Mouse (Mus musculus): ENCODE results near the gene Trap1a. TPM values are rescaled to one million over a fixed set of nuclear protein-coding genes. Genes with fewer than 3 reads are reported as not detected.

The Trap1a gene
- total and polyA plus RNA-seq, 2 experiments, result not detected

GRCm38 (mm10) chrX:139334504-139335418 is 1.3 kb downstream of the Trap1a start:
- TF ChIP-seq POLR2A (IDR thresholded peaks at IDR 0.05; ENCODE audit: extremely low read depth, insufficient read depth, low read length), result no peak
- TF ChIP-seq CTCF (IDR thresholded peaks at IDR 0.05; ENCODE audit: low read depth, low read length), result no peak
- Histone ChIP-seq H3K4me3 (ENCODE audit: insufficient read depth, low read depth, low read length) (no peak overlapping the region), H3K4me1 (ENCODE audit: control insufficient read depth, insufficient read depth, low read length) (no peaks in the 10 kb centered on the region), H3K27ac (replicated peaks; ENCODE audit: insufficient read depth, low read depth, low read length) (no peak overlapping the region), H3K36me3 (ENCODE audit: control insufficient read depth, insufficient read depth, low read length) (no peaks in the 10 kb centered on the region), H3K27me3 (ENCODE audit: control insufficient read depth, insufficient read depth, low read length) (no peaks in the 10 kb centered on the region), H3K9ac (ENCODE audit: low read depth, low read length) (no peak overlapping the region), H3K79me2 (ENCODE audit: control insufficient read depth, insufficient read depth, low read length) (no peaks in the 10 kb centered on the region)
- WGBS, result 78% methylated on average over 12 of the region's 14 CpGs
- DNase-seq (ENCODE audit: extremely low read depth, low read depth, low spot score), result no peak

- no peak for TF ChIP-seq POLR2A (IDR thresholded peaks at IDR 0.05; ENCODE audit: extremely low read depth, insufficient read depth, low read length)
- no peak for TF ChIP-seq CTCF (IDR thresholded peaks at IDR 0.05; ENCODE audit: low read depth, low read length)
- Histone ChIP-seq H3K79me2 (ENCODE audit: control insufficient read depth, insufficient read depth, low read length) (no peaks in the 10 kb centered on the region), H3K4me1 (ENCODE audit: control insufficient read depth, insufficient read depth, low read length) (no peaks in the 10 kb centered on the region), H3K36me3 (ENCODE audit: control insufficient read depth, insufficient read depth, low read length) (no peaks in the 10 kb centered on the region), H3K9ac (ENCODE audit: low read depth, low read length) (no peak overlapping the region), H3K27ac (replicated peaks; ENCODE audit: insufficient read depth, low read depth, low read length) (no peak overlapping the region), H3K4me3 (ENCODE audit: insufficient read depth, low read depth, low read length) (no peak overlapping the region), H3K27me3 (ENCODE audit: control insufficient read depth, insufficient read depth, low read length) (no peaks in the 10 kb centered on the region)
- WGBS, result 71% methylated on average over 3 of the region's 3 CpGs
- no peak for DNase-seq (ENCODE audit: extremely low read depth, low read depth, low spot score)
Observed at GRCm38 (mm10) chrX:139335419-139336074, 2.1 kb downstream of the Trap1a start.

GRCm38 (mm10) chrX:139339553-139339952 is 6.1 kb downstream of the Trap1a start:
- TF ChIP-seq POLR2A (IDR thresholded peaks at IDR 0.05; ENCODE audit: extremely low read depth, insufficient read depth, low read length), result no peak
- no peak for TF ChIP-seq CTCF (IDR thresholded peaks at IDR 0.05; ENCODE audit: low read depth, low read length)

GRCm38 (mm10) chrX:139341185-139341584 is 7.7 kb downstream of the Trap1a start:
- Histone ChIP-seq H3K4me1 (ENCODE audit: control insufficient read depth, insufficient read depth, low read length) (no peaks in the 10 kb centered on the region), H3K79me2 (ENCODE audit: control insufficient read depth, insufficient read depth, low read length) (no peaks in the 10 kb centered on the region), H3K9ac (ENCODE audit: low read depth, low read length) (no peak overlapping the region), H3K4me3 (ENCODE audit: insufficient read depth, low read depth, low read length) (no peak overlapping the region), H3K36me3 (ENCODE audit: control insufficient read depth, insufficient read depth, low read length) (no peaks in the 10 kb centered on the region), H3K27me3 (ENCODE audit: control insufficient read depth, insufficient read depth, low read length) (no peaks in the 10 kb centered on the region), H3K27ac (replicated peaks; ENCODE audit: insufficient read depth, low read depth, low read length) (no peak overlapping the region)
- WGBS, result 90% methylated on average over 2 of the region's 2 CpGs
- DNase-seq (ENCODE audit: extremely low read depth, low read depth, low spot score), result no peak
- no peak for TF ChIP-seq POLR2A (IDR thresholded peaks at IDR 0.05; ENCODE audit: extremely low read depth, insufficient read depth, low read length)
- TF ChIP-seq CTCF (IDR thresholded peaks at IDR 0.05; ENCODE audit: low read depth, low read length), result no peak

More at GRCm38 (mm10) chrX:139339553-139339952, 6.1 kb downstream of the Trap1a start:
- Histone ChIP-seq H3K4me1 (ENCODE audit: control insufficient read depth, insufficient read depth, low read length) (no peaks in the 10 kb centered on the region), H3K27me3 (ENCODE audit: control insufficient read depth, insufficient read depth, low read length) (no peaks in the 10 kb centered on the region), H3K27ac (replicated peaks; ENCODE audit: insufficient read depth, low read depth, low read length) (no peak overlapping the region), H3K9ac (ENCODE audit: low read depth, low read length) (no peak overlapping the region), H3K36me3 (ENCODE audit: control insufficient read depth, insufficient read depth, low read length) (no peaks in the 10 kb centered on the region), H3K4me3 (ENCODE audit: insufficient read depth, low read depth, low read length) (no peak overlapping the region), H3K79me2 (ENCODE audit: control insufficient read depth, insufficient read depth, low read length) (no peaks in the 10 kb centered on the region)
- DNase-seq (ENCODE audit: extremely low read depth, low read depth, low spot score), result no peak
- WGBS, result 93% methylated on average over 4 of the region's 4 CpGs

GRCm38 (mm10) chrX:139352192-139352772 is 18.8 kb downstream of the Trap1a start:
- no peak overlapping the region for H3K4me3 ChIP-seq (ENCODE audit: insufficient read depth, low read depth, low read length)
- no peaks in the 10 kb centered on the region for H3K79me2 ChIP-seq (ENCODE audit: control insufficient read depth, insufficient read depth, low read length)
- H3K36me3 ChIP-seq (ENCODE audit: control insufficient read depth, insufficient read depth, low read length), result no peaks in the 10 kb centered on the region
- H3K27me3 ChIP-seq (ENCODE audit: control insufficient read depth, insufficient read depth, low read length), result no peaks in the 10 kb centered on the region
- WGBS, result 82% methylated on average over 5 of the region's 5 CpGs
- no peaks in the 10 kb centered on the region for H3K4me1 ChIP-seq (ENCODE audit: control insufficient read depth, insufficient read depth, low read length)
- H3K27ac ChIP-seq (replicated peaks; ENCODE audit: insufficient read depth, low read depth, low read length), result no peak overlapping the region
- TF ChIP-seq POLR2A (IDR thresholded peaks at IDR 0.05; ENCODE audit: extremely low read depth, insufficient read depth, low read length) (no peak), CTCF (IDR thresholded peaks at IDR 0.05; ENCODE audit: low read depth, low read length) (no peak)
- no peak for DNase-seq (ENCODE audit: extremely low read depth, low read depth, low spot score)
- H3K9ac ChIP-seq (ENCODE audit: low read depth, low read length), result no peak overlapping the region

Data from liver, adult 2 months (tissue).